Mouse (Mus musculus): ENCODE data around the gene Crot.
"Not testable (repeated sequence)": the region's sequence is repeated elsewhere in the genome, so short reads cannot be mapped to it uniquely, and the experiment has no call there.

Gene Crot

GRCm38 (mm10) chr5:8996686-8997512, at the start of gene Crot:
Crot (minus strand) TSS chr5:8997324.
- peak; percentile 83 for DNase-seq (ENCODE audit: low read depth, low spot score)

- no peak for DNase-seq (ENCODE audit: low read depth, low spot score)
Measured at GRCm38 (mm10) chr5:9045904-9046303, 48.8 kb upstream of the Crot start.

- DNase-seq (ENCODE audit: low read depth, low spot score), result no peak
Measured at GRCm38 (mm10) chr5:9044821-9045220, 47.7 kb upstream of the Crot start.

GRCm38 (mm10) chr5:9043582-9044267, 46.6 kb upstream of the Crot start:
- no peak for DNase-seq (ENCODE audit: low read depth, low spot score)

- no peak for DNase-seq (ENCODE audit: low read depth, low spot score)
Measured at GRCm38 (mm10) chr5:9042721-9043416, 45.7 kb upstream of the Crot start.

GRCm38 (mm10) chr5:9040665-9041215, 43.6 kb upstream of the Crot start:
- DNase-seq (ENCODE audit: low read depth, low spot score), result no peak

- DNase-seq (ENCODE audit: low read depth, low spot score), result no peak
Measured at GRCm38 (mm10) chr5:9039978-9040377, 42.9 kb upstream of the Crot start.

- DNase-seq (ENCODE audit: low read depth, low spot score), result no peak
Measured at GRCm38 (mm10) chr5:9037292-9037691, 40.2 kb upstream of the Crot start.

GRCm38 (mm10) chr5:9035457-9035856, 38.3 kb upstream of the Crot start:
- DNase-seq (ENCODE audit: low read depth, low spot score), result no peak

- DNase-seq (ENCODE audit: low read depth, low spot score), result no peak
Measured at GRCm38 (mm10) chr5:9034535-9034934, 37.4 kb upstream of the Crot start.

GRCm38 (mm10) chr5:9033843-9034242, 36.7 kb upstream of the Crot start:
- no peak for DNase-seq (ENCODE audit: low read depth, low spot score)

- no peak for DNase-seq (ENCODE audit: low read depth, low spot score)
Measured at GRCm38 (mm10) chr5:9032641-9033040, 35.5 kb upstream of the Crot start.

- no peak for DNase-seq (ENCODE audit: low read depth, low spot score)
Measured at GRCm38 (mm10) chr5:9032101-9032590, 35.0 kb upstream of the Crot start.

GRCm38 (mm10) chr5:9028266-9028841, 31.2 kb upstream of the Crot start:
- no peak for DNase-seq (ENCODE audit: low read depth, low spot score)

GRCm38 (mm10) chr5:9015352-9015751, 18.2 kb upstream of the Crot start:
- no peak for DNase-seq (ENCODE audit: low read depth, low spot score)

- DNase-seq (ENCODE audit: low read depth, low spot score), result no peak
Measured at GRCm38 (mm10) chr5:9014774-9015173, 17.6 kb upstream of the Crot start.

GRCm38 (mm10) chr5:9011374-9011773, 14.2 kb upstream of the Crot start:
- DNase-seq (ENCODE audit: low read depth, low spot score), result no peak

- DNase-seq (ENCODE audit: low read depth, low spot score), result no peak
Measured at GRCm38 (mm10) chr5:9010166-9010565, 13.0 kb upstream of the Crot start.

- DNase-seq (ENCODE audit: low read depth, low spot score), result not testable (repeated sequence)
Measured at GRCm38 (mm10) chr5:9006585-9006984, 9.5 kb upstream of the Crot start.

GRCm38 (mm10) chr5:9000006-9000405, 2.9 kb upstream of the Crot start:
- not testable (repeated sequence) for DNase-seq (ENCODE audit: low read depth, low spot score)

GRCm38 (mm10) chr5:8999108-8999507, 2.0 kb upstream of the Crot start:
- DNase-seq (ENCODE audit: low read depth, low spot score), result no peak

GRCm38 (mm10) chr5:8997513-8997895, 380 bp upstream of the Crot start:
- DNase-seq (ENCODE audit: low read depth, low spot score), result no peak
